Mouse (Mus musculus) heart, postnatal 0 days (tissue): ENCODE data around the gene Baz1a. TPM values are rescaled to one million over a fixed set of nuclear protein-coding genes. Genes with fewer than 3 reads are reported as not detected.

Experiments
- ATAC-seq: fragments of 200-750 bp; cut with Nextera tagmentation; 2 replicates; pipeline ENCODE4 v1.8.0; 2017; ENCODE audit warnings: low read depth, moderate number of reproducible peaks, moderate library complexity; ENCODE audit not compliant: insufficient read depth
- DNase-seq: peaks from one replicate; pipeline ENCODE4 v3.0.0-alpha.2; 2016; ENCODE audit warnings: low spot score
- H3K27ac ChIP-seq: fragments of 300-500 bp; sonication (generic); 2 replicates; pipeline ENCODE4 v1.5.1; 2014; ENCODE audit warnings: low read depth, mild to moderate bottlenecking
- H3K27me3 ChIP-seq: fragments of 300-500 bp; sonication (generic); 2 replicates; pipeline ENCODE4 v1.6.1; 2014; ENCODE audit warnings: low read length, mixed read lengths; ENCODE audit not compliant: control insufficient read depth, insufficient read depth
- H3K36me3 ChIP-seq: fragments of 300-500 bp; sonication (generic); replicated peaks from 2 replicates; pipeline ENCODE4 v1.6.1; 2014; ENCODE audit warnings: low read length, mixed read lengths; ENCODE audit not compliant: control insufficient read depth, insufficient read depth
- H3K4me1 ChIP-seq: fragments of 300-500 bp; sonication (generic); 2 replicates; pipeline ENCODE4 v1.6.1; 2014; ENCODE audit warnings: antibody characterized with exemption; ENCODE audit not compliant: control insufficient read depth, insufficient read depth
- H3K4me2 ChIP-seq: fragments of 300-500 bp; sonication (generic); 2 replicates; pipeline ENCODE4 v1.6.1; 2014; ENCODE audit warnings: low read depth, mild to moderate bottlenecking, low read length, moderate library complexity
- H3K4me3 ChIP-seq: fragments of 300-500 bp; sonication (generic); 2 replicates; pipeline ENCODE4 v1.5.1; 2014; ENCODE audit warnings: low read depth, low read length
- H3K9ac ChIP-seq: fragments of 300-500 bp; sonication (generic); replicated peaks from 2 replicates; pipeline ENCODE4 v1.6.1; 2014; ENCODE audit warnings: low read depth, low read length, mixed read lengths
- H3K9me3 ChIP-seq: fragments of 300-500 bp; sonication (generic); replicated peaks from 2 replicates; pipeline ENCODE4 v1.6.1; 2016; ENCODE audit warnings: low read length; ENCODE audit not compliant: control insufficient read depth
- CTCF ChIP-seq: IDR thresholded peaks from 2 replicates; pipeline ENCODE4 v1.5.1; 2016; ENCODE audit warnings: antibody characterized with exemption, control low read depth, low read depth
- EP300 ChIP-seq: IDR thresholded peaks from 2 replicates; pipeline ENCODE4 v1.6.1; 2016; ENCODE audit warnings: antibody characterized with exemption, low read depth
- WGBS: fragments of 180-500 bp; shearing (Covaris S2); extraction: QIAGEN DNeasy Blood & Tissue Kit; methylation state at CpG from one replicate; pipeline ENCODE4 v1.1.7; 2014; 5-methylcytosine and 5-hydroxymethylcytosine counted together
- polyA plus RNA-seq: library from polyadenylated mRNA; unstranded; fragments of >200 nt; fragmentation: Nextera tagmentation; extraction: Ambion mirVana; gene quantifications from 2 replicates; pipeline ENCODE4 v1.2.1, GENCODE M21; 2015
- total RNA-seq: library from RNA; depleted of rRNA; stranded (reverse); fragments of >200 nt; gene quantifications from 2 replicates; pipeline ENCODE4 v1.2.3, GENCODE M21; 2014; ENCODE audit warnings: low replicate concordance; rRNA removed

Baz1a gene
- total RNA-seq (3.5 and 5.8 TPM in 2 replicates), polyA plus RNA-seq (6.9 and 8.3 TPM in 2 replicates)

DNA sequence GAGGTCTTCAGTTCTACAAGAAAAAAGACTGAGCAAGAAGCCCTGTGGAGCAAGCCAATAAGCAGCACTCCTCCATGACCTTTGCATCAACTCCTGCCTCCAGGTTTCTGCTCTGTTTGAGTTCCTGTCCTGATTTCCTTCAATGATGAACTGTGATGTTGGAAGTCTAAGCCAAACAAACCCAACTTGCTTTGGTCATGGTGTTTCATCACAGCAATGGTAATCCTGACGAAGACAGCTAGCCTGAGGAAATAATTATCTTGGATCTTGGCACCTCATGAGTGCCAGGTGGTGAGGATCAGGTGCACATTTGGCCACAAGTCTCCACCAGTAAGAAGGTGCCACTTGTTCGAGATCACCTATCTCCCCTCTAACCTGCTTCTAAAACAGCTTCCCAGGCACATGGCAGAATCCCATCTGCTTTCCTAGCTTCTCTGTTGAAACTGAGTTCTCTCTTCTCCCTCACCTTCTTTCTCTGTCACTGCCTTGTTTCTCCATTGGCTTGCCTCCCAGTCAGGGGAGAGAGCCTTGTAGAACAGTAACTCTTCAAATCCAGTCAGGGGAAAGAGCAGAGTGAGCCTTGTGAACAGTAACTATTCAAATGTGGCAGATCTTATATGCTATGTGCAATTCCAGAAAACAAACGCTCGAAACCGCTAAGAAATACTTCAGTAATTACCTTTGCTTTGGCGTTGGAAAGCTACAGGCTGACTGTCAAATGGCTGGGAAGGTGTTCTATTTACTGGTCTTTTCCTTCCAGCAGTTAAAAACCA, at the start of gene Baz1a:
Gene Baz1a, minus strand, starts transcription at position 723 of the 773 bp plus-strand sequence.
- no peak for ATAC-seq
- Histone ChIP-seq H3K9me3 (no peaks in the 10 kb centered on the region), H3K4me2 (no peak within 1 kb of the TSS), H3K27me3 (no peaks in the 10 kb centered on the region), H3K27ac (no peak within 1 kb of the TSS), H3K36me3 (no peaks in the 10 kb centered on the region), H3K9ac (no peak within 1 kb of the TSS), H3K4me3 (no peak within 1 kb of the TSS), H3K4me1 (no peaks in the 10 kb centered on the region)
- TF ChIP-seq EP300: no peak
- no peak for TF ChIP-seq CTCF
- no peak for DNase-seq
- 77% methylated on average over 6 of the region's 6 CpGs for WGBS

DNA sequence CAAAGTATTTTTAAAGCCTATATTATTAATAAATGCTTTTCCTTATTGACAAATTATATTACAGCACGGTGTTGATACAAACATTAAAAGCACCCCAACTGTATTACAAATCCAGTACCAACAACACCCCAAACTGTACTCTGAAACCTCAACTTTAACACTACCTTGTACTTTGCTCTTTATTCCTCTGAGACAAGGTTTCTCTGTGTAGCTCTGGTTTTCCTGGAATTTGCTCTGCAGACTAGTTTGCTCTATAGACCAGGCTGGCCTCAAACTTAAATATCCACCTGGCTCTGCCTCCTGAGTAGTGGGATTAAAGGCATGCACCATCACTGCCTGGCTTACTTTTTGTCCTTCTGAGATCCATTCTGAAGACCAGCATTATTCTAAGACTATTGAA, 48.0 kb upstream of the Baz1a start:
- no peak for ATAC-seq
- 90% methylated on average over 1 of the region's 1 CpGs for WGBS

DNA sequence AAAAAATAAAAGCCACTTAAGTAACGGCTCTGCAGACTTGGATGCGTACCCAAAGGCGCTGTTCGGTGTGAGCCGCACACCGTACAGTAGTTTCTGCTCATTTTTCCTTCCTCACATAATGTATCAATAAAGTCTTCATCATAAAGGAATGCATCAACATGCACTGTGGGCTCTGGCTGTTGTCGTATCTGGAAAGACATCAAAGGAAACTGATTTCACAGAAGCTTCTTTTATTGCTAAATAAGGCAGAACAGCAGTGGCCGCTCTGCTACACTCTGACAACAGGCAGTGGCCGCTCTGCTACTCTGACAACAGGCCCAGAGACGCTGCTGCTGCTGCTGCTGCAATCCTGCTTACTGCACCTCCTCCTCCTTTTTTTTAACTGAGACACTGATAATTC, 46.9 kb upstream of the Baz1a start:
- no peak for ATAC-seq
- DNase-seq: no peak
- 76% methylated on average over 10 of the region's 10 CpGs for WGBS

More for the DNA sequence above, 48.0 kb upstream of the Baz1a start:
- H3K4me1 ChIP-seq: no peaks in the 10 kb centered on the region
- TF ChIP-seq EP300 (no peak), CTCF (no peak)
- H3K4me2 ChIP-seq: no peak overlapping the region
- H3K9ac ChIP-seq: no peak overlapping the region
- no peaks in the 10 kb centered on the region for H3K9me3 ChIP-seq
- no peak overlapping the region for H3K27ac ChIP-seq
- H3K36me3 ChIP-seq: peaks cover 4% of the 10 kb centered on the region
- no peak for DNase-seq
- no peaks in the 10 kb centered on the region for H3K27me3 ChIP-seq
- no peak overlapping the region for H3K4me3 ChIP-seq

DNA sequence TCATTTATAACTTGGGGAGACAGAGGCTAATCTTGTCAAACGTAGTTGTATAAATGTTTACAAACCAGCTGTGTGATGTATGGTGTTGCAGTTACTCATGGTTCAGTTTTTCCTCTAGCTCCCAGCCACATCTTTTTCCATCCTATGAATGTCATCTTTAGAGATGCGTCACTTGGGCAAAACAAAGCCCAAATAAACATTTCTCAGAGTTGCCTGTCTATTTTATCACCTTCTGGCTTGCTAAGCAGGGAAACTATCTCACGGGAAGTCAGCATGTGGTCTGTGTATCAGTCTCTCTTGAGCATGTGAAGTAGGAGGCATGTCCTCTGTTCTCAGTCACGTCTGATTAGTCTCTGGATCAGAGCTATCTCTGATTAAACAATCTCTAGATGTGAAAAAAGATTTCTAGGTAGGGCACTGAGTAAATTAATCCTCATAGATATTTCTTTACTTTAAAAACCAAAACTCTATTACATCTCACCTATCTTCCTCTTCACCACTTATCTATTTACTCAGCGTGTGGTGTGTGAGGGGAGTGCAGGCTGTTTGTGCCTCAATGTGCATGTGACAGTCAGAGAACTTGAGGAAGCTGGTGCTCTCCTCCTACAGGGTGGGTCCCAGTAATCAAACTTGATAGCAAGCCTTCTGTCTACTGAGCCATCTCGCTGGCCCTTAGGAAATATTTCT, 46.2 kb upstream of the Baz1a start:
- Histone ChIP-seq H3K27ac (peak overlapping the region; percentile 51; the same call in 1 of the 2 replicates), H3K9ac (no peak overlapping the region), H3K4me2 (no peak overlapping the region), H3K4me1 (no peaks in the 10 kb centered on the region), H3K4me3 (no peak overlapping the region), H3K9me3 (no peaks in the 10 kb centered on the region), H3K27me3 (no peaks in the 10 kb centered on the region), H3K36me3 (peaks cover 4% of the 10 kb centered on the region)
- no peak for ATAC-seq
- no peak for DNase-seq
- TF ChIP-seq EP300: no peak
- TF ChIP-seq CTCF: no peak
- whole genome bisulfite sequencing: 46% methylated on average over 6 of the region's 6 CpGs

More for the DNA sequence above, 46.9 kb upstream of the Baz1a start:
- Histone ChIP-seq H3K4me3 (no peak overlapping the region), H3K27ac (no peak overlapping the region), H3K36me3 (peaks cover 4% of the 10 kb centered on the region), H3K9ac (no peak overlapping the region), H3K4me1 (no peaks in the 10 kb centered on the region), H3K9me3 (no peaks in the 10 kb centered on the region), H3K27me3 (no peaks in the 10 kb centered on the region), H3K4me2 (no peak overlapping the region)
- TF ChIP-seq CTCF (no peak), EP300 (no peak)

DNA sequence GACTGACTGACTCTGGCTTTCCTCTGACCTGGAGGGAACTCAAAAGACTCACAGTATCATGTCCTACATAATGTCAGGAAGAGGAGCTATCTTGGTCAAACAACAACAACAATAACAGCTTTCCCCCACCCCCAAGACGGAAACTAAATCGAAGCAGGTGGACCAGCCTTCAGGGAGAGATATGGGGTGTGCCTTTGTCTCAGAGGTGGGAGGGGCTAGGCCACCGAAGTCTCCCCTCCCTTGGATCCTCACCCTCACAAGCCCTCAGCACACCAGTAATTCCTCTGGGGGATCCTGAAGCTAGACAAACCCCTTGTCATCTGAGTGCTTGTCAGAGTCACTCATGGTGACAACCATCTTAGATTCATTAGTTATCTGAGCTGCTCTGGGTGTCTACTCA, 45.7 kb upstream of the Baz1a start:
- peak overlapping the region; percentile 51 for H3K27ac ChIP-seq
- TF ChIP-seq EP300: no peak
- TF ChIP-seq CTCF: no peak
- H3K4me1 ChIP-seq: no peaks in the 10 kb centered on the region
- 47% methylated on average over 3 of the region's 3 CpGs for WGBS
- H3K9me3 ChIP-seq: no peaks in the 10 kb centered on the region
- H3K27me3 ChIP-seq: no peaks in the 10 kb centered on the region
- no peak overlapping the region for H3K9ac ChIP-seq
- ATAC-seq (no peak), DNase-seq (no peak)
- peaks cover 4% of the 10 kb centered on the region for H3K36me3 ChIP-seq
- no peak overlapping the region for H3K4me2 ChIP-seq
- no peak overlapping the region for H3K4me3 ChIP-seq
